34 mouse cellular contexts compared by ENCODE assay signal in the genomic region with DNA sequence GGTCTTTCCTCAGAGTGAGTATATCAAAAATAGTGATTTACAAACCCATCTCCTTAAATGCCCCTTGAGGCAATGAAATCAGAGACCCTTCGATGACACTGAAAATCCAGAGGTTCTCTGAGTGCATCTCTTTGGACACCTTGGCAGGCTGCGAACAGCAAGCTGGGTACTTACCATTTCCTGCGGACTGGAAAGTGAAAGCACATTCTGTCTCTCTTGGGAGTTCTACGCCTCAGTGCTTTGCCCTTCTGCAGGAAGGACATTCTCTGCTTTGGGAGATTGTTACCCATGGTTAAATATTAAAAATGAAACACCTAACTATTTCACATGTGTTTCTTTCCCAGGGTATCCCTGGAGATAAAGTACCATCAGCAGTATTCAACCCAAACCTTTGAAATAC. TPM values are rescaled to one million over a fixed set of nuclear protein-coding genes. Genes with fewer than 3 reads are reported as not detected.
DNase-seq lines count a peak whose midpoint lies in the region; ATAC-seq and TF ChIP-seq lines count a peak whose summit lies in the region.
"Had no signal": no experiment of that assay in that cellular context is flagged by ENCODE, and none has a peak within 500 bp of the region (broad histone marks: within the 10 kb centered on the region; RNA-seq: fewer than 3 reads in every experiment).

No protein-coding gene starts in this region.

- no peaks in the 10 kb centered on the region for H3K4me1 ChIP-seq in heart, embryonic 11.5 days (ENCODE audit: control insufficient read depth, insufficient read depth, low read length)
- no peaks in the 10 kb centered on the region for H3K4me1 ChIP-seq in kidney, embryonic 15.5 days
- no peaks in the 10 kb centered on the region for H3K4me1 ChIP-seq in intestine, postnatal 0 days (replicated peaks; ENCODE audit: control insufficient read depth, insufficient read depth, low read length)
- H3K4me1 ChIP-seq: embryonic facial prominence, embryonic 13.5 days; forebrain, embryonic 10.5 days; hindbrain, embryonic 10.5 days; hindbrain, embryonic 15.5 days; limb, embryonic 15.5 days; neural tube, embryonic 13.5 days had no signal

- H3K36me3 ChIP-seq in heart, embryonic 11.5 days (ENCODE audit: control insufficient read depth, insufficient read depth, low read length) = peaks cover 4% of the 10 kb centered on the region; the same call in 1 of the 2 replicates
- peaks cover 9% of the 10 kb centered on the region for H3K36me3 ChIP-seq in kidney, embryonic 15.5 days
- H3K36me3 ChIP-seq in intestine, postnatal 0 days (ENCODE audit: control insufficient read depth, insufficient read depth) = no peaks in the 10 kb centered on the region
- H3K36me3 ChIP-seq: forebrain, embryonic 10.5 days; G1E; hindbrain, embryonic 10.5 days; limb, embryonic 10.5 days; limb, embryonic 15.5 days had no signal

- no peak for ATAC-seq in heart, embryonic 11.5 days (replicated peaks; ENCODE audit: insufficient number of reproducible peaks, low FRiP score, low TSS enrichment)
- peak; percentile 56; the same call in 1 of the 2 replicates for ATAC-seq in kidney, embryonic 15.5 days (replicated peaks; ENCODE audit: low FRiP score)
- no peak for ATAC-seq in intestine, postnatal 0 days
- ATAC-seq in megakaryocyte, adult 5-6 weeks (ENCODE audit: poor library complexity, severe bottlenecking) = no peak
- ATAC-seq: forebrain, postnatal 0 days; inflammation-experienced regulatory T-cells, adult 6 months had no signal

- H3K4me2 ChIP-seq in heart, embryonic 11.5 days = no peak overlapping the region
- no peak overlapping the region for H3K4me2 ChIP-seq in kidney, embryonic 15.5 days
- no peak overlapping the region for H3K4me2 ChIP-seq in intestine, postnatal 0 days (replicated peaks; ENCODE audit: low read depth)
- H3K4me2 ChIP-seq: embryonic facial prominence, embryonic 13.5 days; hindbrain, embryonic 15.5 days; limb, embryonic 15.5 days; lung, embryonic 14.5 days; midbrain, embryonic 11.5 days; neural tube, embryonic 13.5 days had no signal

- H3K9me3 ChIP-seq in heart, embryonic 11.5 days (replicated peaks; ENCODE audit: control insufficient read depth, low read length) = no peaks in the 10 kb centered on the region
- no peaks in the 10 kb centered on the region for H3K9me3 ChIP-seq in kidney, embryonic 15.5 days (replicated peaks)
- H3K9me3 ChIP-seq in intestine, postnatal 0 days (ENCODE audit: control insufficient read depth) = no peaks in the 10 kb centered on the region
- H3K9me3 ChIP-seq: embryonic facial prominence, embryonic 13.5 days; forebrain, embryonic 10.5 days; hindbrain, embryonic 10.5 days; hindbrain, embryonic 15.5 days; limb, embryonic 10.5 days; limb, embryonic 15.5 days; neural tube, embryonic 13.5 days had no signal

- no peak overlapping the region for H3K27ac ChIP-seq in heart, embryonic 11.5 days (ENCODE audit: low read depth, low read length)
- no peak overlapping the region for H3K27ac ChIP-seq in kidney, embryonic 15.5 days
- H3K27ac ChIP-seq in intestine, postnatal 0 days (ENCODE audit: low read depth, low read length) = no peak overlapping the region
- H3K27ac ChIP-seq: embryonic facial prominence, embryonic 13.5 days; forebrain, embryonic 10.5 days; hindbrain, embryonic 10.5 days; hindbrain, embryonic 15.5 days; limb, embryonic 10.5 days; limb, embryonic 15.5 days; liver, embryonic 14.5 days; neural tube, embryonic 13.5 days had no signal

- H3K27me3 ChIP-seq in heart, embryonic 11.5 days (ENCODE audit: control insufficient read depth, insufficient read depth, low read length) = no peaks in the 10 kb centered on the region
- no peaks in the 10 kb centered on the region for H3K27me3 ChIP-seq in kidney, embryonic 15.5 days
- no peaks in the 10 kb centered on the region for H3K27me3 ChIP-seq in intestine, postnatal 0 days (replicated peaks; ENCODE audit: control insufficient read depth, insufficient read depth, low read length)
- H3K27me3 ChIP-seq: embryonic facial prominence, embryonic 13.5 days; hindbrain, embryonic 15.5 days; limb, embryonic 15.5 days; neural tube, embryonic 13.5 days had no signal

- TF ChIP-seq CTCF in intestine, postnatal 0 days (IDR thresholded peaks at IDR 0.05; ENCODE audit: low read depth) = no peak

- H3K9ac ChIP-seq in heart, embryonic 11.5 days (ENCODE audit: low read depth, low read length) = no peak overlapping the region
- no peak overlapping the region for H3K9ac ChIP-seq in kidney, embryonic 15.5 days
- H3K9ac ChIP-seq in intestine, postnatal 0 days (ENCODE audit: low read depth, low read length) = no peak overlapping the region
- H3K9ac ChIP-seq: embryonic facial prominence, embryonic 13.5 days; forebrain, postnatal 0 days; hindbrain, embryonic 15.5 days; limb, embryonic 15.5 days; liver, embryonic 14.5 days; lung, embryonic 14.5 days; neural tube, embryonic 13.5 days had no signal

- peak; percentile 84 for DNase-seq in heart, adult 11 months
- peak; percentile 2 for DNase-seq in c-Kit-positive CD71-negative TER-119-negative erythroid progenitor cells, embryonic 14.5 days (ENCODE audit: low read depth)
- DNase-seq in kidney, postnatal 36 days = peak; percentile 63 to 80
- DNase-seq in thymus, postnatal 10 days (ENCODE audit: low spot score in 2 of 2) = no peak
- DNase-seq: adrenal gland, postnatal 10 days; cerebellum, adult 11-12 months; cerebellum, adult 9-11 months; forebrain, postnatal 0 days; heart, postnatal 14 days; layer of hippocampus, adult 9-11 months; lung, embryonic 14.5 days; lung, postnatal 14 days; thymus, postnatal 36 days had no signal

- 88% methylated on average over 4 of the region's 4 CpGs for WGBS in heart, embryonic 11.5 days (ENCODE audit: insufficient replicate concordance)
- WGBS in kidney, embryonic 15.5 days = 83% methylated on average over 4 of the region's 4 CpGs
- WGBS in intestine, postnatal 0 days = 91% methylated on average over 4 of the region's 4 CpGs

- no peak overlapping the region for H3K4me3 ChIP-seq in heart, embryonic 11.5 days (ENCODE audit: low read depth, low read length)
- no peak overlapping the region for H3K4me3 ChIP-seq in kidney, embryonic 15.5 days (replicated peaks)
- H3K4me3 ChIP-seq in intestine, postnatal 0 days (ENCODE audit: low read depth, low read length) = no peak overlapping the region
- H3K4me3 ChIP-seq: embryonic facial prominence, embryonic 13.5 days; forebrain, embryonic 10.5 days; hindbrain, embryonic 10.5 days; hindbrain, embryonic 15.5 days; limb, embryonic 10.5 days; limb, embryonic 15.5 days; neural tube, embryonic 13.5 days had no signal

RNA-seq across cellular contexts. Expression of a gene that starts 58.1 kb away (rescaled TPM):
- not detected in 2 replicates for polyA plus RNA-seq in heart, embryonic 11.5 days (2014; fragmentation: Nextera tagmentation; extraction: Ambion mirVana)
- polyA plus RNA-seq in kidney, embryonic 15.5 days (2015; fragmentation: Nextera tagmentation; extraction: Ambion mirVana) = not detected in 2 replicates
- polyA plus RNA-seq in intestine, postnatal 0 days (2015; fragmentation: Nextera tagmentation; extraction: Ambion mirVana) = not detected in 2 replicates
- not detected in 2 replicates for total RNA-seq in megakaryocyte, adult 5-6 weeks (2015)
- not detected in 2 replicates for total RNA-seq in megakaryocyte, adult 5-6 weeks (2017)
- total RNA-seq: adrenal gland, postnatal 10 days; forebrain, postnatal 0 days; G1E; gastrocnemius, adult 8-10 months; gastrocnemius, postnatal 4 days; heart, adult 8-10 months; heart, postnatal 14 days; left cerebral cortex, postnatal 10 days had no signal
- polyA plus RNA-seq: embryonic facial prominence, embryonic 13.5 days; forebrain, embryonic 10.5 days; forebrain, postnatal 0 days; G1E; heart, embryonic 14.5 days; hindbrain, embryonic 10.5 days; hindbrain, embryonic 15.5 days; inflammation-experienced regulatory T-cells, adult 6 months; limb, embryonic 10.5 days; limb, embryonic 15.5 days; liver, embryonic 14.5 days; lung, embryonic 14.5 days; midbrain, embryonic 11.5 days; neural tube, embryonic 13.5 days; stomach, embryonic 16.5 days had no signal

Comparison
In these comparisons a context has a peak if more than half of its experiments do, and no peak if none do; other contexts are left out.
1. DNase-seq: peak in heart, adult 11 months (single experiment), c-Kit-positive CD71-negative TER-119-negative erythroid progenitor cells, embryonic 14.5 days (single experiment) and kidney, postnatal 36 days (2 of 2); none in thymus, postnatal 10 days (0 of 2).